In the genomic region with DNA sequence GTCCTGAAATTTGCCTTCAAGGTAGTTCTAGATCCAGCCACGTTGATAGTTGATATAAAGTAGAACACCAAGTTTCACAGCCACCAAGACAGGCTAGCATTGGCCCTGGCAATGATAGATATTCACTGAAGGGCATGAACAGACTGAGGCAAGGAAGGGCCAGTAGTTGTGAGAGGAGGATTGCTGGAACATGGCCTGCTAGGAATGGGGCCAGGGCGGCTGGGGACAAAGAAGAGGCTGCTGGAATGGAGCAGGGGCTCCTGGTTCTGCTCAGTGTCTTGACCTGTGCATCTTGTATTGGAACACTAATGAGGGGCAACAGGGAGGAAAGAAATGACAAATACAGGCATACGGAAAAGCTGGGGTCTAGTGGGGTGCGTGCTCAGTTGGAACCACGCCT, we compare ENCODE assay signal across 11 mouse cellular contexts.
"Had no signal": no experiment of that assay in that cellular context is flagged by ENCODE, and none has a peak within 500 bp of the region (broad histone marks: within the 10 kb centered on the region; RNA-seq: fewer than 3 reads in every experiment).

No protein-coding gene starts in this region.

- DNase-seq: liver; liver, embryonic 13.5 days; liver, postnatal 0 days; lung, adult 18-20 months; lung, adult 2 months; lung, embryonic 14.5 days; lung, postnatal 10 days; lung, postnatal 14 days; lung, postnatal 36 days; lung, postnatal 4 days; midbrain, embryonic 14.5 days had no signal
